Mouse (Mus musculus) intestine, embryonic 15.5 days (tissue): Measurements from ENCODE around the gene Cyp2c69. TPM values are rescaled to one million over a fixed set of nuclear protein-coding genes. Genes with fewer than 3 reads are reported as not detected.
"Not testable (repeated sequence)": the region's sequence is repeated elsewhere in the genome, so short reads cannot be mapped to it uniquely, and the experiment has no call there.

Experiments used
- ATAC-seq: fragments of 200-750 bp; cut with Nextera tagmentation; 2 replicates; pipeline ENCODE4 v1.8.0; 2017; ENCODE audit warnings: moderate TSS enrichment, moderate library complexity
- H3K27ac ChIP-seq: fragments of 300-500 bp; sonication (generic); 2 replicates; pipeline ENCODE4 v1.5.1; 2015; ENCODE audit warnings: mild to moderate bottlenecking, inconsistent platforms
- H3K27me3 ChIP-seq: fragments of 300-500 bp; sonication (generic); replicated peaks from 2 replicates; pipeline ENCODE4 v1.6.1; 2015; ENCODE audit warnings: inconsistent platforms
- H3K36me3 ChIP-seq: fragments of 300-500 bp; sonication (generic); 2 replicates; pipeline ENCODE4 v1.6.1; 2015; ENCODE audit warnings: inconsistent platforms
- H3K4me1 ChIP-seq: fragments of 300-500 bp; sonication (generic); replicated peaks from 2 replicates; pipeline ENCODE4 v1.6.1; 2015; ENCODE audit warnings: inconsistent platforms
- H3K4me2 ChIP-seq: fragments of 300-500 bp; sonication (generic); replicated peaks from 2 replicates; pipeline ENCODE4 v1.6.1; 2015; ENCODE audit warnings: mild to moderate bottlenecking, inconsistent platforms
- H3K4me3 ChIP-seq: fragments of 300-500 bp; sonication (generic); replicated peaks from 2 replicates; pipeline ENCODE4 v1.5.1; 2015; ENCODE audit warnings: inconsistent platforms
- H3K9ac ChIP-seq: fragments of 300-500 bp; sonication (generic); 2 replicates; pipeline ENCODE4 v1.6.1; 2015; ENCODE audit warnings: inconsistent platforms
- H3K9me3 ChIP-seq: fragments of 300-500 bp; sonication (generic); 2 replicates; pipeline ENCODE4 v1.6.1; 2016; ENCODE audit warnings: inconsistent platforms
- WGBS: fragments of 180-500 bp; shearing (Covaris S2); methylation state at CpG from one replicate; pipeline ENCODE4 v1.1.7; 2015; 5-methylcytosine and 5-hydroxymethylcytosine counted together
- polyA plus RNA-seq: library from polyadenylated mRNA; unstranded; fragments of >200 nt; fragmentation: Nextera tagmentation; extraction: Ambion mirVana; gene quantifications from 2 replicates; pipeline ENCODE4 v1.2.1, GENCODE M21; 2015

Cyp2c69 gene
- not detected in 2 replicates for polyA plus RNA-seq

DNA sequence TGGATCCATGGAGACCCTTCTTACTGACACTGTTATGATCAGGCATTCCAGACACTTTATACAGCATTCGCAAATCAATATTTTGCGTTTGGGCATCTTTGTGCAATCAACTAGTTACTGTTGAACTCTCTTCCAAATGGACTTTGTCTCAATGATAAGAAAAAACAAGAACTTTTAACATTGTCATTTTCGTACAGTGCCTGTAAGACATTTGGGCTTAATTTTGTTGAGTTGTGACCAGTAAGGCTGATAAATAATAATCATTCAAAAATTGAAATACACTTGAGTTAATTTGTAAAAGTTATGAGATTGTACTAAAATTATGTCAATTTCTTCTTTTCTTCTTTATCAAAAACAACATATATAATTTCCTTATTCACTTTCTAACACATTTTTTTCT is at the start of gene Cyp2c69:
TSS of gene Cyp2c69 (minus strand) at position 101 of the 400 bp plus-strand sequence.
- not testable (repeated sequence) for H3K4me3 ChIP-seq, H3K36me3 ChIP-seq, H3K4me2 ChIP-seq, H3K27me3 ChIP-seq, H3K9ac ChIP-seq, H3K9me3 ChIP-seq, H3K27ac ChIP-seq, ATAC-seq, H3K4me1 ChIP-seq
- 87% methylated on average over 3 of the region's 3 CpGs for WGBS

DNA sequence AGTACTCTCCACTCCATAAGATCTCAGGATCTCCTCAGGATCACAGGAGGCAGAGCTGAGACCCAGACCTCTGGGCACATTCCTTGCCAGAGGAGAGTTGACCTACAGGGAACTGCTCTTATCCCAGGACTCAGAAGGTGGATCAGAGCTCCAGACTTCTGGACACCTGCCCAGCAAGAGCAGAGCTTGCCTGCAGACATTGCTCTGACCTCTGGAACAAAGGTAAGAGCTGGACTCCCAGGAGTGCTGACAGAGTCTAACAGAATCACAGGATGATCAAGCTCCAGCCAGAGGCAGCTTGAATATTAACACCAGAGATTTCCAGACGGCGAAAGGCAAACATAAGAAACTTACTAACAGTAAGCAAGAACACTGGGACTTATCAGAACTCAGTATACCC is 48.8 kb upstream of the Cyp2c69 start:
- no peaks in the 10 kb centered on the region for H3K36me3 ChIP-seq
- no peaks in the 10 kb centered on the region for H3K9me3 ChIP-seq
- no peaks in the 10 kb centered on the region for H3K4me1 ChIP-seq
- no peak overlapping the region for H3K4me3 ChIP-seq
- H3K9ac ChIP-seq: no peak overlapping the region
- no peak overlapping the region for H3K4me2 ChIP-seq
- 72% methylated on average over 2 of the region's 2 CpGs for WGBS
- H3K27me3 ChIP-seq: no peaks in the 10 kb centered on the region
- no peak for ATAC-seq
- no peak overlapping the region for H3K27ac ChIP-seq

DNA sequence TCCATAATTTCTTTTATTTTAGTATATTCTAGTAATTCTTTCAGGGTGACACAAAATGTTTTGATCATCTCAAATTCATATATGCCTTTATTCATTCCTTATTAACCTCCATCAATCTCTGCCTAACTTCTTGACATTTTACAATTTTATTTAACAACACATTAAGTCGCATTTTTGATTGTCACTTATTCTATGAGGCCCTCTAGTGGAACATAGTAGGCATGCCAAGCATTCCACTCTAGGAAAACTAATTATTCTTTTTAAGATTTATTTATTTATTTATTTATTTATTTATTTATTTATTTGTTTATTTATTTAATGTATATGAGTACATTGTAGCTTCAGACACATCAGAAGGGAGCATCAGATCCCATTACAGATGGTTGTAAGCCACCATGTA is 43.4 kb upstream of the Cyp2c69 start:
- WGBS: 58% methylated on average over 1 of the region's 1 CpGs
- Histone ChIP-seq H3K27me3 (no peaks in the 10 kb centered on the region), H3K36me3 (no peaks in the 10 kb centered on the region), H3K4me3 (no peak overlapping the region), H3K4me1 (no peaks in the 10 kb centered on the region), H3K9ac (no peak overlapping the region), H3K4me2 (no peak overlapping the region), H3K9me3 (no peaks in the 10 kb centered on the region), H3K27ac (no peak overlapping the region)
- ATAC-seq: no peak

DNA sequence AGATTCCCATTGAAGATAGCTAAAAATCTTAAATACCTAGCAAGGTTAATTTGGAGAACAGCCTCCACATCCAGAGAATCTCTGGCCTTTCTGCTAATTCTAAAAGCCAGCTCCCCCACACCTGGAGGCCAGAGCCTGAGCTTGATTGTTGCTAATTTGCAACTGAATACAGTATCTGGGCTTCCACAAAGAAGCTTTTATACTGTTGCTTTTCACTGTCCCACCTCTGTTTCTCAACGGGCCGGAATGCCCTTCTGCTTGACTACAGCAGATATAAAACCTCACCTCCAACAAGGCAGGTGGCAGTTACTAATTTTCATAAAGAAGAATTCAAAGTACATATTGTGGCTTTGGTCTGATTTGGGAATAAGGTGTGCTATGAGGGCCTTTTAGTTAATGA is 15.1 kb upstream of the Cyp2c69 start:
- no peak overlapping the region for H3K4me2 ChIP-seq
- ATAC-seq: no peak
- H3K4me1 ChIP-seq: no peaks in the 10 kb centered on the region
- H3K9ac ChIP-seq: no peak overlapping the region
- WGBS: 93% methylated on average over 2 of the region's 2 CpGs
- H3K27ac ChIP-seq: no peak overlapping the region
- H3K36me3 ChIP-seq: no peaks in the 10 kb centered on the region
- H3K27me3 ChIP-seq: no peaks in the 10 kb centered on the region
- no peaks in the 10 kb centered on the region for H3K9me3 ChIP-seq
- H3K4me3 ChIP-seq: no peak overlapping the region

DNA sequence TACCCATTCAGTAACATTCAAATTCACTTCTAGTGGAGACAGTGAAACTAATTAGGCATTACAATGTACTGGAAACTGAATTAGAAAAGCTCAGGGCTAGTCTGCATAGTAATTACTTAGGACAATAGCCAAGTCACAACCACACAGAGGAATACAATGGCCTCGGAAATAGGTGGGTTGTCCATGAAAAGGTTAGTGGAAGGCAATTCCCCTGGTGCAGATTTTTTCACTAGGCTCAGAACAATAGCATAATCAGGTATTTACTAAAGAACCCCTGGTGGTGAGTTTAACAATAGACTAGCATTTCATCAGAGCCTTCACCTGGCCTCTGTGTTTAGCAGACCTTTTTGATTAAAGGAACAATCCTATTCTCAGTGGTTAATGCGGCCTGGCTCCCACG is 3.5 kb upstream of the Cyp2c69 start:
- H3K4me1 ChIP-seq: not testable (repeated sequence)

DNA sequence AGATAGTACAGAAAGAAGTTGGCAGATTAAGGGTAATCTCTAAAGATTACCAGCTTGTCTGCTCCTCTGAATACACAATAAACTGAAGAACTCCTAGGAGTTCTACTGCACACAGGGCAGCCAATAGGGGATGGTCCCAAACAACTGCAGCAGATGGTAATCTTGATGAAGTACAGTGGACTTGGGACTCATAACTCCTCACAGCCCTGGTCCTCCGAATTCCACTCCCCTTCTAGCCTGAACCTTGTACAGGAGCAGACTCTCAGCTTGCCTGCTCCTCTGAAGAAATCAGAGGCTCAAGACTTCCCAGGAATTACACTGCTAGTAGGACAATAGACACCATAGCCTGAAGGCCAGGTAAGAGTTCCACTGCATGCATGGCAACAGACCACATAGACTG is 20.5 kb downstream of the Cyp2c69 start:
- H3K27me3 ChIP-seq: no peaks in the 10 kb centered on the region
- H3K9me3 ChIP-seq: no peaks in the 10 kb centered on the region
- ATAC-seq: peak; percentile 58; the same call in 1 of the 2 replicates
- no peaks in the 10 kb centered on the region for H3K36me3 ChIP-seq
- H3K27ac ChIP-seq: no peak overlapping the region
- no peak overlapping the region for H3K9ac ChIP-seq
- 65% methylated on average over 1 of the region's 1 CpGs for WGBS
- no peak overlapping the region for H3K4me2 ChIP-seq
- no peaks in the 10 kb centered on the region for H3K4me1 ChIP-seq
- no peak overlapping the region for H3K4me3 ChIP-seq

More for the DNA sequence above, 3.5 kb upstream of the Cyp2c69 start:
- not testable (repeated sequence) for H3K4me2 ChIP-seq, H3K36me3 ChIP-seq, H3K9ac ChIP-seq, ATAC-seq, H3K27ac ChIP-seq, H3K9me3 ChIP-seq, H3K4me3 ChIP-seq, H3K27me3 ChIP-seq
- WGBS: 80% methylated on average over 3 of the region's 3 CpGs

DNA sequence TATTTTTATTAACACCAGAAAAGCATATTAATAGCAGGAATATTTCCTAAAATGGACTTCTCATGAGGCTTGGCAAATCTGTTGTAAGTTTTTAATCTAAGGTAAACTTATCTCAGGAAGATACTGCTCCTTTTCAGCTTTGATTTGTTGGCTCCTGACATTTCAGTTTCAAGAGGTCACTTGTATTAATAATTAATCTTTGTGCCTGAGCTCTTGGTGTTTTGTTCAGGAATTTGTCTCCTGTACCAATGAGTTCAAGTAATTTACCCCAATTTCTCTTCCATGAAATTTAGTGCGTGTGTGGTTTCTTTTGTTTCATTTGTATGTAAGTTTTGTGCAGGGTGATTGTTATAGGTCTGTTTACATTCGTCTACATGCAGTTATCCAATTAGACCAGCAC is 65.7 kb downstream of the Cyp2c69 start:
- H3K4me1 ChIP-seq, H3K27ac ChIP-seq, H3K36me3 ChIP-seq, H3K9me3 ChIP-seq, ATAC-seq, H3K27me3 ChIP-seq, H3K9ac ChIP-seq, H3K4me3 ChIP-seq, H3K4me2 ChIP-seq: not testable (repeated sequence)
- WGBS: 79% methylated on average over 2 of the region's 2 CpGs

DNA sequence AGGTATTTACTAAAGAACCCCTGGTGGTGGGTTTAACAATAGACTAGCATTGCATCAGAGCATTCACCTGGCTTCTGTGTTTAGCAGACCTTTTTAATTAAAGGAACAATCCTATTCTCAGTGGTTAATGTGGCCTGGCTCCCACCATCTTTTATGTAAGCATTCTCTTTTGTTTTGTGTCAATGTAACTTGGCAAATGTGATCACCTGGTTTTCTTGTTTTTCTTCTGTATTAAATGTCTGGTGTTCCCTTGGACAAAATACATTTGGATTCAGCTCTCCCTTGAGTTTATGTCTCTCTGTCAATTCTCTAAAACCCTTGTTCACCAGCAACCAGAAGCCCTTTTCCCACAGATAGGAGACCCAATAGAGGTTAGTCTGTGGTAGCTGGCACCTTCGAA is 70.2 kb downstream of the Cyp2c69 start:
- H3K36me3 ChIP-seq, H3K4me3 ChIP-seq, H3K27ac ChIP-seq, ATAC-seq, H3K4me2 ChIP-seq, H3K9ac ChIP-seq, H3K27me3 ChIP-seq, H3K4me1 ChIP-seq, H3K9me3 ChIP-seq: not testable (repeated sequence)
- WGBS: 88% methylated on average over 1 of the region's 1 CpGs

DNA sequence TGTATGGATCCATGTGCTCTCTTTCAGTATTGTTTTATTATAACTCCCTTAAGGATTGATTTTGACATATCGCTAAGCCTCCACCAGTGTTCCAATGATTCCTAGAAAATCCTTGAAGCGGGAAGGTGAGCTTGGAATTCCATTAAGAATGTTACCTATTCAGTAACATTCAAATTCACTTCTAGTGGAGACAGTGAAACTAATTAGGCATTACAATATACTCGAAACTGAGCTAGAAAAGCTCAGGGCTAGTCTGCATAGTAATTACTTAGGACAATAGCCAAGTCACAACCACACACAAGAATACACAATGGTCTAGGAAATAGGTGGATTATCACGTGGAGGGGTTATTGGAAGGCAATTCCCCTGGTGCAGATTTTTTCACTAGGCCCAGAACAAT is 70.6 kb downstream of the Cyp2c69 start:
- WGBS: 71% methylated on average over 4 of the region's 4 CpGs
- not testable (repeated sequence) for H3K27ac ChIP-seq, H3K36me3 ChIP-seq, H3K4me3 ChIP-seq, H3K4me2 ChIP-seq, H3K4me1 ChIP-seq, H3K27me3 ChIP-seq, H3K9me3 ChIP-seq, ATAC-seq, H3K9ac ChIP-seq

DNA sequence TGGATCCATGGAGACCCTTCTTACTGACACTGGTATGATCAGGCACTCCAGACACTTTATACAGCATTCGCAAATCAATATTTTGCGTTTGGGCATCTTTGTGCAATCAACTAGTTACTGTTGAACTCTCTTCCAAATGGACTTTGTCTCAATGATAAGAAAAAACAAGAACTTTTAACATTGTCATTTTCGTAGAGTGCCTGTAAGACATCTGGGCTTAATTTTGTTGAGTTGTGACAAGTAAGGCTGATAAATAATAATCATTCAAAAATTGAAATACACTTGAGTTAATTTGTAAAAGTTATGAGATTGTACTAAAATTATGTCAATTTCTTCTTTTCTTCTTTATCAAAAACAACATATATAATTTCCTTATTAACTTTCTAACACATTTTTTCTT is 73.9 kb downstream of the Cyp2c69 start, which contains the start of gene Cyp2c40:
TSS of gene Cyp2c40 (minus strand) at position 101 of the 400 bp plus-strand sequence.
- 78% methylated on average over 3 of the region's 3 CpGs for WGBS

More for the DNA sequence above, 73.9 kb downstream of the Cyp2c69 start, which contains the start of gene Cyp2c40:
- H3K9ac ChIP-seq, H3K27ac ChIP-seq, H3K36me3 ChIP-seq, H3K4me3 ChIP-seq, H3K9me3 ChIP-seq, H3K4me2 ChIP-seq, H3K27me3 ChIP-seq, ATAC-seq, H3K4me1 ChIP-seq: not testable (repeated sequence)

Other genes with a start within 250 kb of the Cyp2c69 start
- gene Cyp2c67, start 237.7 kb downstream of the Cyp2c69 start, polyA plus RNA-seq: 0.63 and 0.64 TPM in 2 replicates
- gene Cyp2c68, start 145.7 kb downstream of the Cyp2c69 start, polyA plus RNA-seq: 63.1 and 63.6 TPM in 2 replicates
- gene Cyp2c40, start 74.0 kb downstream of the Cyp2c69 start, polyA plus RNA-seq: not detected in 2 replicates
- not detected in 2 replicates for gene Cyp2c37, start 105.6 kb upstream of the Cyp2c69 start, polyA plus RNA-seq
- gene Cyp2c54, start 187.0 kb upstream of the Cyp2c69 start, polyA plus RNA-seq: not detected in 2 replicates
- not detected in 2 replicates for gene Cyp2c50, start 202.9 kb upstream of the Cyp2c69 start, polyA plus RNA-seq